Mouse (Mus musculus) lung, postnatal 0 days (tissue): ENCODE results near the gene Jdp2.

Experiments used
- CTCF ChIP-seq: IDR thresholded peaks from 2 replicates; pipeline ENCODE4 v1.5.1; 2016; ENCODE audit warnings: antibody characterized with exemption, mild to moderate bottlenecking
- EP300 ChIP-seq: IDR thresholded peaks from 2 replicates; pipeline ENCODE4 v1.6.1; 2016; ENCODE audit warnings: antibody characterized with exemption, mild to moderate bottlenecking, control low read depth

GRCm38 (mm10) chr12:85549661-85550060 is 49.2 kb upstream of the Jdp2 start:
- TF ChIP-seq CTCF (no peak), EP300 (no peak)
